Mouse (Mus musculus): ENCODE data around the gene Srpk2.

Srpk2 gene

GRCm38 (mm10) chr5:23507210-23507609, 177.2 kb downstream of the Srpk2 start:
- peak; percentile 64 for DNase-seq (ENCODE audit: low read depth, low spot score)

DNA sequence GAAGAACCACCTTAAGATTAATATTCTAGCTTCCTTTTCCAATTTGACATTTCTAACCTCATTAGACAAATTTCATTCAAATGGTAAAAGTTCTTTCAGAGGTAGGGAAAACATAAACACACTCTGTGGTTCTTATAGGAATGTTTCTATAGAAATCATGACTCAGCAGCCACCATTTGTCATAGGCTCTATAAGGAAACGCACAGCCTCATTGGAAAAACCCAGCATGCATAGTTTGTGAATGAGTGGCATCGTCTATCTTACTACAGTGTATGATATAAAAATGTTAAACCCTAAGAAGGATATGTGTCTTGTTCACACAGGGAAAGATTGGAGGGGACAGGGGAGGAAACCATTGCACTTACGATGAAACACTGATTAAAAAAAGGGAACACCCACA, 178.8 kb downstream of the Srpk2 start:
- DNase-seq (ENCODE audit: low read depth, low spot score): no peak

DNA sequence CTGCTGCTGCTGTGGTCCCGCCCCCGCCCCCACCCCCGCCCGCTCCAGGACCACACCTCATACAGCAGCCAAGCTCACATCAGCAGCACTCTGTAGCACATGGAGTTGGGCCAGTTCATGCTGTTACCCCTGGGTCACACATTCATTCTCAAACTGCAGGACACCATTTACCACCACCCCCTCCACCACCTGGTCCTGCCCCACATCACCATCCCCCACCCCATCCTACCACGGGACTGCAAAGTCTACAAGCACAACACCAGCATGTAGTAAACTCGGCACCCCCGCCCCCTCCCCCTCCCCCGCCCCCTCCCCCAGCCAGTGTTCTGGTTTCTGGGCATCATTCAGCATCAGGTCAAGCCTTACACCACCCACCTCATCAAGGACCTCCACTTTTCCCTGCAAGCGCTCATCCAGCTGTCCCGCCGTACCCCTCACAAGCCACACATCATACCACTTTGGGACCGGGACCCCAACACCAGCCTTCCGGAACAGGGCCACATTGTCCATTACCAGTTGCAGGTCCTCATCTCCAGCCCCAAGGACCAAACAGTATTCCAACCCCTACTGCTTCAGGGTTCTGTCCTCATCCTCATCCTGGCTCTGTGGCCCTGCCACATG, 182.0 kb downstream of the Srpk2 start:
- peak; percentile 49 for DNase-seq (ENCODE audit: low read depth, low spot score)

GRCm38 (mm10) chr5:23501582-23502316, 182.7 kb downstream of the Srpk2 start:
- no peak for DNase-seq (ENCODE audit: low read depth, low spot score)

DNA sequence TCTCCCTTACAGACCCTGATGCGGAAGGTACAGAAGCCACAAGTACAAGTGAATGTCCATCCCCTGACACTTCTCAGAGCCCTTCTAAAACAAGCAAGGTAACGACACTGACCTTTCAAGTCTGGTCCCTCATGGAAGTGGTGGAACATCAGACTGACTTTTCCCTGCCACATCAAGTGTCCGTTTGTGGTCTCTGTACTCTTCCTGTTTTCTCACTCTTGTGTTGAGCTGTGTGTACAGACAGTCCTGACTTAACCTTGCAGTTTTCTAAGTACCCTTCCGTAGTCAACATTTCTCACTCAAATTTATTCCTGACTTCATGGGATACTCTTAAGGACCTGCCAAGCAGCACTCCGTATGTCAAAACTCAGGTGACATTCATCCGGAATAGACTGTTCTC, 183.7 kb downstream of the Srpk2 start:
- no peak for DNase-seq (ENCODE audit: low read depth, low spot score)

GRCm38 (mm10) chr5:23499257-23499656, 185.2 kb downstream of the Srpk2 start:
- no peak for DNase-seq (ENCODE audit: low read depth, low spot score)

- no peak for DNase-seq (ENCODE audit: low read depth, low spot score)
Measured at GRCm38 (mm10) chr5:23497920-23498319, 186.5 kb downstream of the Srpk2 start.

- no peak for DNase-seq (ENCODE audit: low read depth, low spot score)
Measured at GRCm38 (mm10) chr5:23496933-23497332, 187.5 kb downstream of the Srpk2 start.

- no peak for DNase-seq (ENCODE audit: low read depth, low spot score)
Measured at GRCm38 (mm10) chr5:23496396-23496795, 188.0 kb downstream of the Srpk2 start.

DNA sequence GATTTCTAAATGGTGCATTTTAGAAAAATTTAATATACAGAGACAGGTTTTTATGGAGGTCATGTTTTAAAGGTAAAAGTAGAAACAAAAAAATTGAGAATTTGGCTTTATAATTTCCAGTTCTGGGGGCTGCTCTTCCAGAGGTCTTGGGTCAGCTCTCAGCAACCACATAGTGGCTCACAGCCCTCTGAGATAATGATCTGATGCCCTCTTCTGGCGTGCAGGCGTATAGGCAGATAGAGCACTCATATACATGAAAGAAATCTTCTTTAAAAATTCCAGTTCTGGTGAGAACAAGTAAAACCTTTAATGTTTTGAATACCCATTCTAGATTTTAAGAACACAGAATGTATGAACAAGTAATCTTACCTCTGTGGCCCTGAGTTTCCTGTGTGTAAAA, 193.6 kb downstream of the Srpk2 start:
- no peak for DNase-seq (ENCODE audit: low read depth, low spot score)

DNA sequence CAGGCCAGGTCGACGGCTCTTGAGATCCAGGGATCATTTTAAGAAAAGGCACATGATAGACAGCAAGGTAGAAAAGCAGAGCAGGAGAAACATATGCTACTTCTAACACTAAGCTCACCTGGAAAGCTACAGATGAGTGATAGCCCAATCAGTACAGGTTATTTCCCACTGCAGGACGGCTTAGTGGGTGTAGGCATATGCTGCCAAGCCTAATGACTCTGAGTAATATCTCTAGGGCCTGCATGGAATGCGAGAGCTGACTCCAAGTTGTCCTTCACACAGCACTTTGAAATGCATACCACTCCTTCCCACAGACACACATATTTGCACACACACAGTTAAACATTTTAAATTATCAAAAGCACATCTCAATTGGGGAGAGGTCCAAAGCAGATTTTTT, 195.2 kb downstream of the Srpk2 start:
- no peak for DNase-seq (ENCODE audit: low read depth, low spot score)

DNA sequence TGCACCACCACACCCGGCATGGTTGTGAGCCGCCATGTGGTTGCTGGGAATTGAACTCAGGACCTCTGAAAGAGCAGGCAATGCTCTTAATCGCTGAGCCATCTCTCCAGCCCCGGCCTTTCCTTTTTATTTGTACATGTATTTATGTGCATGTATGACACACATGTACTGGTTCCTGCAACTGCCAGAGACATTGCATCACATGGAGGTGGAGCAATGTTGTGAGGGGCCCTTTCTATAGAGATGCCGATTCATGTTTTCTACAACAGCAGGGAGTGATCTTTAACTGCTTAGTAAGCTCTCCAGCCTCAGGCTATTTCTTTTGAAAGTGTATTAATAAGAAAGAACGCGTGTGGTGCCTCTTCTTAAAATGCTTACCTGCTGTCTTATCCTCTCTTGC, 200.6 kb downstream of the Srpk2 start:
- DNase-seq (ENCODE audit: low read depth, low spot score): no peak

DNA sequence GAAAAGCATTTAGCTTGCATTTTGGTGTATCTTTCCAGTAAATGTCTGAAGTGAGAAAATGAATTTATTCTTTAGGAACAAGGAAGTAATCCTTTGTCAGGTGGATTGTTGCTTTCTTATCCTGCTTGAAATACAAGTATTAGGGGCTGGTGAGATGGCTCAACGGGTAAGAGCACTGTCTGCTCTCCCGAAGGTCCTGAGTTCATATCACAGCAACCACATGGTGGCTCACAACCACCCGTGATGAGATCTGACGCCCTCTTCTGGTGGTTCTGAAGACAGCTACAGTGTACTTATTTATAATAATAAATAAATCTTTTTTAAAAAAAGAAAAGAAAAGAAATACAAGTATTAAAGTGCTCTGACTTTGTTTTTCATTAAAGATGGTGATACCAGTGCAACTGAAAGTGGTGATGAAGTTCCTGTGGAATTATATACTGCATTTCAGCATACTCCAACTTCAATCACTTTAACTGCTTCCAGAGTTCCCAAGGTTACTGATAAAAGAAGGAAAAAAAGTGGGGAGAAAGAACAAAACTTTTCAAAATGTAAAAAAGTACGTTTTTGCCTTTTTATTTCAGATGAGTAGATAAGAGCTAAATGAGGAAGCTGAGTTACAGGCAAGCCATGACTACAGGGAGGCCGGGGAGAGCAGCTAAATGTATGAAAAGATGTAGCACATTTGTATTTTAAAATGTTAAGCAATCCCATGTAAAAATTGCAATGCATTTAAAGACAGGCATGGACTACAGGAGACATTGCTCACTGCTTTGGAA, 211.1 kb downstream of the Srpk2 start:
- peak; percentile 53 for DNase-seq (ENCODE audit: low read depth, low spot score)

DNA sequence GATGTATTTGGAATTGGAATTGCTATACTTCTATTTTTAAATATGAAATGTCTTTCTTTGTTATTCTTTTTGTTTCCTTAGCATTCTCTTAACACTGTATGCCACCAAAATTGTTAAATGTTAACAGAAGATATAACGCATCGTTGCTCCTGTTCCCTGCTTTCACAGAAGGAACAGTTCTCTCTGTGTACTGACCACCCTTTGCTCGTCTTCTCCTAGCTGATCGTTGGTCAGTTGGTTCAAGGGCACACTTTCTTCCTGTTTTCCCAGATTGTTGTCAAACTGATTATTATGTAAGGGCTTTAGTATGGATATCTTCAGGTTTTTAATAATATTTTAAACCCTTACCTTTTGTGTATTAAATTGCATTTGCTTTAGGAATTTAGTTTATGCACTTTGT, 217.9 kb downstream of the Srpk2 start:
- no peak for DNase-seq (ENCODE audit: low read depth, low spot score)

GRCm38 (mm10) chr5:23464743-23465142, 219.7 kb downstream of the Srpk2 start:
- DNase-seq (ENCODE audit: low read depth, low spot score): no peak

- DNase-seq (ENCODE audit: low read depth, low spot score): no peak
Measured at GRCm38 (mm10) chr5:23464247-23464646, 220.2 kb downstream of the Srpk2 start.

DNA sequence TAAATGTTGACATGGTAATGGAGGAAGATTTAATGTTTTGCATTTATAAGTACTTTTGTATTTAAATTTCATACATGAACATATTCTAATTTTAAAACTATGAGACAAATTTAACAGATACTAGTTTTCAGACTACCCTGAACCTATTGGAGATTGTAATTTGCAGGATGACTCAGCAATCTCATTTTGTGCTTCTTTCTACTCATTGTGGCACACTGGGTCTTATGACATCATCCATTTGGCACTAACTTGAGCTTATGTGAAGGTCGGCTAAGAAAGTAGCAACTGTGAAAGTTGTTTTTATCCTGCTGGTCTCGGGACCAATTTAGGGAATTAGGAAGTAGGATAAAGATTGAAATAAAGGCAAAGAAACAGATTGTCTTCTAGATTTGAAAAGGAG, 222.7 kb downstream of the Srpk2 start:
- no peak for DNase-seq (ENCODE audit: low read depth, low spot score)

DNA sequence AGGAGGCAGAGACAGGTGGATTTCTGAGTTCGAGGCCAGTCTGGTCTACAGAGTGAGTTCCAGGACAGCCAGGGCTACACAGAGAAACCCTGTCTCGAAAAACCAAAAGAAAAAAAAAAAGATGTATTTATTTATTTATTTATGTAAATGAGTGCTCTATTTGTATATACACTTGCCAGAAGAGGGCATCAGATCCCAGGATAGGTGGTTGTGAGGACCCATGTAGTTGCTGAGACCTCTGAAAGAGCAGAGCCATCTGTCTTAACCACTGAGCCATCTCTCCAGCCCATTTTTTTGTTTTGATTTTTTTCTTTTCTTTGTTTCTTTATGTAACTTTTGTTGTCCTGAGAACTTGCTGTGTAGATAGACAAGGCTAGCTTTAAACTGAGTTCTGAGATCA, 230.9 kb downstream of the Srpk2 start:
- DNase-seq (ENCODE audit: low read depth, low spot score): peak; percentile 22

Measured in R1 (cell line).